Mouse (Mus musculus) limb, embryonic 12.5 days (tissue): ENCODE data around the gene Fam169a. TPM values are rescaled to one million over a fixed set of nuclear protein-coding genes. Genes with fewer than 3 reads are reported as not detected.

Experiments
- polyA plus RNA-seq: library from polyadenylated mRNA; unstranded; fragments of >200 nt; fragmentation: Nextera tagmentation; extraction: Ambion mirVana; gene quantifications from 2 replicates; pipeline ENCODE4 v1.2.1, GENCODE M21; 2016

Fam169a gene
- polyA plus RNA-seq, 1 experiment from 2014 or later = 7.2 TPM

Other genes starting within 250 kb of the Fam169a start
- gene Gcnt4, start 142.6 kb upstream of the Fam169a start, polyA plus RNA-seq = 0.35 and 0.61 TPM in 2 replicates
- not detected in 2 replicates for gene 1700029F12Rik, start 32.9 kb upstream of the Fam169a start, polyA plus RNA-seq
- gene Gm6169, start 32.0 kb downstream of the Fam169a start, polyA plus RNA-seq = 1.3 and 1.8 TPM in 2 replicates
- gene Gfm2, start 70.7 kb downstream of the Fam169a start, polyA plus RNA-seq = 35.3 and 39.3 TPM in 2 replicates
- 66.5 and 67.8 TPM in 2 replicates for gene Nsa2, start 70.7 kb downstream of the Fam169a start, polyA plus RNA-seq
- 26.5 and 28.4 TPM in 2 replicates for gene Hexb, start 131.1 kb downstream of the Fam169a start, polyA plus RNA-seq
- 5.8 and 6.8 TPM in 2 replicates for gene Enc1, start 173.8 kb downstream of the Fam169a start, polyA plus RNA-seq